Mouse (Mus musculus) kidney, adult 2 months (tissue): ENCODE data around the gene Bbx. TPM values are rescaled to one million over a fixed set of nuclear protein-coding genes. Genes with fewer than 3 reads are reported as not detected.

Experiments
- DNase-seq: peaks from one replicate; pipeline ENCODE4 v3.0.0; 2021
- H3K27ac ChIP-seq: fragments of 200-500 bp; 2 replicates; pipeline ENCODE4 v1.5.1; 2012; ENCODE audit warnings: low read depth, low read length, control low read depth, inconsistent platforms; ENCODE audit not compliant: insufficient read depth
- H3K27me3 ChIP-seq: fragments of 200-500 bp; replicated peaks from 2 replicates; pipeline ENCODE4 v1.6.1; 2012; ENCODE audit warnings: mild to moderate bottlenecking, moderate library complexity, low read length, inconsistent platforms; ENCODE audit not compliant: control insufficient read depth, insufficient read depth
- H3K36me3 ChIP-seq: fragments of 200-500 bp; 2 replicates; pipeline ENCODE4 v1.6.1; 2012; ENCODE audit warnings: mild to moderate bottlenecking, moderate library complexity, low read length, inconsistent platforms; ENCODE audit not compliant: control insufficient read depth, insufficient read depth
- H3K4me1 ChIP-seq: fragments of 200-500 bp; 2 replicates; pipeline ENCODE4 v1.6.1; 2011; ENCODE audit warnings: low read length; ENCODE audit not compliant: control insufficient read depth, insufficient read depth
- H3K4me3 ChIP-seq: fragments of 200-500 bp; 2 replicates; pipeline ENCODE4 v1.5.1; 2011; ENCODE audit warnings: mild to moderate bottlenecking, low read depth, low read length, control low read depth; ENCODE audit not compliant: insufficient read depth
- CTCF ChIP-seq: fragments of 200-500 bp; conservative IDR thresholded peaks from 2 replicates; pipeline ENCODE4 v1.5.1; 2011; ENCODE audit warnings: low read depth, mild to moderate bottlenecking, control low read depth, low read length, moderate library complexity, mixed read lengths; ENCODE audit not compliant: insufficient read depth, insufficient read length
- POLR2A ChIP-seq: fragments of 200-500 bp; IDR thresholded peaks from one replicate; pipeline ENCODE4 v1.6.1; 2011; ENCODE audit warnings: low read depth, low read length, control low read depth
- WGBS: fragments of 180-500 bp; shearing (Covaris S2); methylation state at CpG from one replicate; pipeline ENCODE4 v1.1.7; 2018; 5-methylcytosine and 5-hydroxymethylcytosine counted together
- polyA plus RNA-seq: library from polyadenylated mRNA; depleted of rRNA; stranded (reverse); fragments of >200 nt; gene quantifications from 2 replicates; pipeline ENCODE4 v1.2.3, GENCODE M21; 2012

Gene Bbx
- polyA plus RNA-seq, 1 experiment, result 8.2 TPM

GRCm38 (mm10) chr16:50360631-50361030 is 71.6 kb downstream of the Bbx start:
- WGBS, result 73% methylated on average over 7 of the region's 7 CpGs
- TF ChIP-seq CTCF (no peak), POLR2A (no peak)

DNA sequence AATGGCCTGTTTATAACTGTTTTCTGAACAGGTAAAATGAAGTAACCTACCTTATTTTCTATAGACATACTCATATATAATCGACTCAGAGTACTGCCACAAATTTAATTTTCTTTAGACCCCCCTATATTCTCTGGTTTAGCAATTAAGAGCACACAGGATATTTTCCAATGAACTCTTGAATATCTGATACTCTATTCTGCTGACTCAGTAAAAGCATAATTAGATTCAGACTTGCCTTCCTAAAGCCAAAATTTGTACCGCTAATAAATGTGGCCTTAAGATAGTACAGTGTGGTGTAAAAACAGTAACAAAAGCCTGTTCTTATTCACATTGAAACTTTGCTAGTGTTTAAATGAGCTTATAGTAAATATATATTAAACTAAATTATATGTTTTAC is 102.5 kb downstream of the Bbx start:
- H3K36me3 ChIP-seq, result no peaks in the 10 kb centered on the region
- 90% methylated on average over 2 of the region's 2 CpGs for WGBS
- no peak for TF ChIP-seq POLR2A
- no peak for TF ChIP-seq CTCF

More at GRCm38 (mm10) chr16:50360631-50361030, 71.6 kb downstream of the Bbx start:
- H3K27me3 ChIP-seq, result no peaks in the 10 kb centered on the region
- peaks cover 15% of the 10 kb centered on the region for H3K4me1 ChIP-seq
- no peak overlapping the region for H3K27ac ChIP-seq
- H3K4me3 ChIP-seq, result no peak overlapping the region
- no peak for DNase-seq
- H3K36me3 ChIP-seq, result no peaks in the 10 kb centered on the region

GRCm38 (mm10) chr16:50324746-50325145 is 107.4 kb downstream of the Bbx start:
- Histone ChIP-seq H3K27ac (no peak overlapping the region), H3K4me3 (no peak overlapping the region), H3K4me1 (peaks cover 2% of the 10 kb centered on the region; the same call in 1 of the 2 replicates), H3K27me3 (no peaks in the 10 kb centered on the region), H3K36me3 (no peaks in the 10 kb centered on the region)
- WGBS, result 95% methylated on average over 2 of the region's 2 CpGs
- DNase-seq, result no peak
- TF ChIP-seq POLR2A (no peak), CTCF (no peak)

More for the DNA sequence above, 102.5 kb downstream of the Bbx start:
- H3K27me3 ChIP-seq, result no peaks in the 10 kb centered on the region
- H3K4me3 ChIP-seq, result no peak overlapping the region
- DNase-seq, result no peak
- H3K4me1 ChIP-seq, result no peaks in the 10 kb centered on the region
- H3K27ac ChIP-seq, result no peak overlapping the region

DNA sequence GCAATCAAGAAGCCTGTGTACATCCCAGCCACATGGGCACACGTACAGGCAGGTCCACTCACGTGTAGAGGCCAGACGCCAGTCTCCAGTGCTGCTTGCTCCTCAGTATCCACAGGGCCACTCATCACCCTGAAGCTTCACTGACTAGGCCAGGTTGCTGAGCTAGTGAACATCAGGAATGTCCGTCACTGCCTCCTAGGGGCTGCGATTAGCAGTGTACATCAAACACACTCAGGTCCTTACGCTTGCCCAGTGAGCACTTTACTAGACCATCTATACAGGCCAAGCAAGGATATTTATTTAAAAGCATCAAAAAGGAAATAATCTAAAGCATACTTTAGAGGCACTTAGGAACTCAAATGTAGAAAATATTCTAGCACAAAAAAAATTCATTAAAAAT is 107.9 kb downstream of the Bbx start:
- 92% methylated on average over 6 of the region's 6 CpGs for WGBS
- TF ChIP-seq CTCF (no peak), POLR2A (no peak)
- no peak overlapping the region for H3K27ac ChIP-seq
- H3K36me3 ChIP-seq, result no peaks in the 10 kb centered on the region
- no peak for DNase-seq
- H3K4me1 ChIP-seq, result peaks cover 2% of the 10 kb centered on the region; the same call in 1 of the 2 replicates
- H3K4me3 ChIP-seq, result no peak overlapping the region
- H3K27me3 ChIP-seq, result no peaks in the 10 kb centered on the region

DNA sequence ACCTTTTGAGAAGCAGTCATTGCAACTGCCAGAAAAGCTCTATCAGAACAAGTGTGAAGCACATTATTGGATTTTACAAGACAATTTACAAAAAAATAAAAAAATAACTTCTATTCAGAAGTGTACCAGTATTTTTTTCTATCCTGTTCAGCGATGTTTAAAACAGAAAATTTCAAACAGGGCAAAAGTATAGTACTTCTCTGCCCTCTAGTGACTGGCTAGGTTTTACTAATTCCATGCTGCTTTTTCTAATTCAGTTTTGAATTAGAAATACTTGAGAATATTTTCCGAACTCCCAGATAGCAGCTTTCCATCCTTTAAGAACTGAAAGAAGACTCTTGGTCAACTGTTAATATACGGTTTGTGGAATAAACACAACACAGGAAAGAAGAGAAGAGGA is 110.8 kb downstream of the Bbx start:
- 59% methylated on average over 3 of the region's 3 CpGs for WGBS
- H3K4me3 ChIP-seq, result no peak overlapping the region
- H3K27ac ChIP-seq, result no peak overlapping the region
- no peak for DNase-seq
- H3K4me1 ChIP-seq, result peaks cover 2% of the 10 kb centered on the region; the same call in 1 of the 2 replicates
- no peaks in the 10 kb centered on the region for H3K27me3 ChIP-seq
- H3K36me3 ChIP-seq, result no peaks in the 10 kb centered on the region
- TF ChIP-seq POLR2A, result no peak
- TF ChIP-seq CTCF, result no peak

DNA sequence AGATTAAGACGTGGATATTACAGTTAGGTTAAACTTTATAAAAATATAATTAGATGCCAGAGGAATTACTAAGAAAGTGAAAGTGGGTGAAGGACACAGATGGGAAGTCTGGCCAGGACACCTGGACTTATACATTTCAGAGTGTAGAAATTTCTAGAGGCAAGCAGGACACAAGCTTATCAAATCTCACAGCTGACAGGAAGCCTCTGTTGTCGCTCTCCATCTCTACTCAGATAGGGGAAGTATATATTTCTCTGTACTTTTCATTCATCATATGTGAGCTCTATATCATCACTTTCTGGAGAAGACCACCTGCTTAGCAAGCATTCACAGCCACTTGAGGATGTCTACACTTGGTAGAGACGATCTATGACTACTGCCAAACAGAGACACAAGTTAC is 113.9 kb downstream of the Bbx start:
- no peaks in the 10 kb centered on the region for H3K36me3 ChIP-seq
- no peaks in the 10 kb centered on the region for H3K27me3 ChIP-seq
- no peak for DNase-seq
- H3K4me1 ChIP-seq, result peaks cover 5% of the 10 kb centered on the region; the same call in 1 of the 2 replicates
- no peak overlapping the region for H3K4me3 ChIP-seq
- WGBS, result 82% methylated on average over 3 of the region's 3 CpGs
- no peak for TF ChIP-seq CTCF
- no peak for TF ChIP-seq POLR2A
- H3K27ac ChIP-seq, result no peak overlapping the region

GRCm38 (mm10) chr16:50315349-50315969 is 116.7 kb downstream of the Bbx start:
- no peak overlapping the region for H3K27ac ChIP-seq
- peaks cover 9% of the 10 kb centered on the region for H3K4me1 ChIP-seq
- WGBS, result 68% methylated on average over 1 of the region's 1 CpGs

More at GRCm38 (mm10) chr16:50315349-50315969, 116.7 kb downstream of the Bbx start:
- TF ChIP-seq CTCF (no peak), POLR2A (no peak)
- no peaks in the 10 kb centered on the region for H3K36me3 ChIP-seq
- DNase-seq, result no peak
- H3K4me3 ChIP-seq, result no peak overlapping the region
- H3K27me3 ChIP-seq, result no peaks in the 10 kb centered on the region
